Mouse (Mus musculus): ENCODE measurements around the gene Exoc4. TPM values are rescaled to one million over a fixed set of nuclear protein-coding genes. Genes with fewer than 3 reads are reported as not detected.

Gene Exoc4
- polyA plus RNA-seq, 1 experiment from 2014 or later: 40.2 TPM

DNA sequence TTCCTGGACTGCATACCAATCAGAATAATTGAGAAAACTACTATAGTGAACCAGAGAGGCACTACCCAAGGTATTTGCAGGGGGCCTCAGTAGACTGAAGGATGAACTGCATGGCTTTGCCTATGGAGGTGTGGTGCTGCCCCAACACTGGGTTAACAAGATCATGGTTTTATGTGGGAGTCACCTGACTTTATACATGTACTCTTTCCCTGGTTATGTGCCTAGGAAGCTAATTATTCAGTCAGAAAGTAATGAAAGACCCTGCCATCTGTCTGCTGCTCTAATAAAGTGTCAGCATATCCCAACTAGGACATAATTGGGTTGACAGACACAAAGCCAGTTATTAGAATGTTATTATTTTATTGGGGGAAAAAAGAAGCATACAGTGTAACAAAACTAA, 484.7 kb downstream of the Exoc4 start:
- no peak overlapping the region for H3K9ac ChIP-seq (replicated peaks; ENCODE audit: low read depth, low read length)
- H3K27me3 ChIP-seq (ENCODE audit: control insufficient read depth, insufficient read depth, low read length): no peaks in the 10 kb centered on the region
- H3K9me3 ChIP-seq (ENCODE audit: control insufficient read depth, low read depth, low read length): no peaks in the 10 kb centered on the region
- no peak overlapping the region for H3K27ac ChIP-seq (ENCODE audit: low read length)
- no peak for ATAC-seq (ENCODE audit: insufficient number of reproducible peaks, insufficient read depth, low FRiP score, low read depth)
- H3K4me1 ChIP-seq (ENCODE audit: control insufficient read depth, insufficient read depth, low read length): no peaks in the 10 kb centered on the region
- no peaks in the 10 kb centered on the region for H3K36me3 ChIP-seq (ENCODE audit: control insufficient read depth, insufficient read depth, low read length)
- H3K4me2 ChIP-seq (replicated peaks; ENCODE audit: low read depth, low read length): no peak overlapping the region
- H3K4me3 ChIP-seq (ENCODE audit: low read depth, low read length): no peak overlapping the region

DNA sequence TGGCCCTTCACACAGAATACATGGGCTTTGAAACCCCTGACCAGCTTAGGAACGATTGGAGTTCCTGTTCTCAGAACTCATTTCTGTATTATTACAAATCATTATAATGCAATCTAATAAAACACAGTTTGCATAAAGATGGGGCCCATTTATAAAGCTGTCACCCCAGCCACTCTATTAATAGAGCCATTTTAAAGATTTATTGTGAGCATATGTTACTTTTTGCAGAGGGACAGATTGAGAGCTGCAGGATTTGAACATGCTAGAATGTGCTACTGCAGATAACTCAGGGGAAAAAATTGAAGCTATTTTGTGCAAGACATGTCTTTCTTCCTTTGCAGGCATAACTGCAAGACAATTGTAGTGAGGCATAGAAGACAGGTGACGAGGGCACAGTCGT, 485.1 kb downstream of the Exoc4 start:
- Histone ChIP-seq H3K4me2 (replicated peaks; ENCODE audit: low read depth, low read length) (no peak overlapping the region), H3K27me3 (ENCODE audit: control insufficient read depth, insufficient read depth, low read length) (no peaks in the 10 kb centered on the region), H3K4me3 (ENCODE audit: low read depth, low read length) (no peak overlapping the region), H3K9me3 (ENCODE audit: control insufficient read depth, low read depth, low read length) (no peaks in the 10 kb centered on the region), H3K36me3 (ENCODE audit: control insufficient read depth, insufficient read depth, low read length) (no peaks in the 10 kb centered on the region), H3K9ac (replicated peaks; ENCODE audit: low read depth, low read length) (no peak overlapping the region), H3K4me1 (ENCODE audit: control insufficient read depth, insufficient read depth, low read length) (no peaks in the 10 kb centered on the region), H3K27ac (ENCODE audit: low read length) (no peak overlapping the region)
- 83% methylated on average over 3 of the region's 3 CpGs for WGBS
- ATAC-seq (ENCODE audit: insufficient number of reproducible peaks, insufficient read depth, low FRiP score, low read depth): no peak

DNA sequence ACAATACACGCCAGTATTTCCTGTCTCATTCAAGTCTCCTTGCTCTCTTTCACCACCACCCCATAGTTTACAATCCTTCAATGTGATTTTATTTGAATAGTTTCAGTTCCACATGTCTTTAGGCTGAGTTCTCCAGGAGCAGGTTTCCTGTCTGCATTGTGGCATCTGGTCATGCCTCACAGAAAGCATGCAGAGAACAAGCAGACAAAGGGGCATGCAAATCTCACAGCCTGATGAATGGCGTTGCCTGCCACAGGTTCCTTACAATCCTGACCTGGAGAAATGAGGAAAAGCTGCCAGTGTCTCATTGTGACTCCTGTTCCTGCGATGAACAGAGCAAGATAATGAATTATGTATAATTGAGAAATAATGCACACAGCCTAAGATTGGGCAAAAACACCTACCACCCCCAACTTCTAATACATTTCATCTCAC, 490.0 kb downstream of the Exoc4 start:
- Histone ChIP-seq H3K9ac (replicated peaks; ENCODE audit: low read depth, low read length) (no peak overlapping the region), H3K4me2 (replicated peaks; ENCODE audit: low read depth, low read length) (no peak overlapping the region), H3K27me3 (ENCODE audit: control insufficient read depth, insufficient read depth, low read length) (no peaks in the 10 kb centered on the region), H3K9me3 (ENCODE audit: control insufficient read depth, low read depth, low read length) (0 out of 2 replicates have a peak, but pooled peaks cover 5% of the 10 kb centered on the region), H3K36me3 (ENCODE audit: control insufficient read depth, insufficient read depth, low read length) (no peaks in the 10 kb centered on the region), H3K4me1 (ENCODE audit: control insufficient read depth, insufficient read depth, low read length) (no peaks in the 10 kb centered on the region), H3K27ac (ENCODE audit: low read length) (no peak overlapping the region), H3K4me3 (ENCODE audit: low read depth, low read length) (no peak overlapping the region)
- ATAC-seq (ENCODE audit: insufficient number of reproducible peaks, insufficient read depth, low FRiP score, low read depth): no peak
- WGBS: 43% methylated on average over 3 of the region's 3 CpGs

DNA sequence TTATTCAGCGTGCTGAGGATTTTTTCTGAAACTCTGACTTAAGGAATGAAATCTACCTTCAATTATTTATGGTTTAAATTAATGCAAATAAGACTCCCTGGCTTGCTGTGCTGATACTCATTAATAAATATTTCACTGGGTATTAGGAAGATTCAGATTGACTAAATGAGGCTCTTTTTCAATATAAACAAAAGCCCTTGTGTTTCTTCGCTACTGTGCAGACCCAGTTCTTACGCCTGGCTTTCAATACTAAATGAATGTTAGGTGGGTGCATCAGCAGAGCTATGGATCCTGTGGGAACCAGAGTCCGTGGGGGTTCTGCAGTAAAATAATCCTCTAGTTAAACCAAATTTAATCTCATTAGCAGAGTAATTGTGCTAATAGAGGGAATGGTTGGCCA, 490.4 kb downstream of the Exoc4 start:
- Histone ChIP-seq H3K36me3 (ENCODE audit: control insufficient read depth, insufficient read depth, low read length) (no peaks in the 10 kb centered on the region), H3K4me1 (ENCODE audit: control insufficient read depth, insufficient read depth, low read length) (no peaks in the 10 kb centered on the region), H3K4me2 (replicated peaks; ENCODE audit: low read depth, low read length) (no peak overlapping the region), H3K9me3 (ENCODE audit: control insufficient read depth, low read depth, low read length) (0 out of 2 replicates have a peak, but pooled peaks cover 5% of the 10 kb centered on the region), H3K9ac (replicated peaks; ENCODE audit: low read depth, low read length) (no peak overlapping the region), H3K27me3 (ENCODE audit: control insufficient read depth, insufficient read depth, low read length) (no peaks in the 10 kb centered on the region), H3K27ac (ENCODE audit: low read length) (no peak overlapping the region), H3K4me3 (ENCODE audit: low read depth, low read length) (no peak overlapping the region)
- no peak for ATAC-seq (ENCODE audit: insufficient number of reproducible peaks, insufficient read depth, low FRiP score, low read depth)
- 80% methylated on average over 4 of the region's 4 CpGs for WGBS

DNA sequence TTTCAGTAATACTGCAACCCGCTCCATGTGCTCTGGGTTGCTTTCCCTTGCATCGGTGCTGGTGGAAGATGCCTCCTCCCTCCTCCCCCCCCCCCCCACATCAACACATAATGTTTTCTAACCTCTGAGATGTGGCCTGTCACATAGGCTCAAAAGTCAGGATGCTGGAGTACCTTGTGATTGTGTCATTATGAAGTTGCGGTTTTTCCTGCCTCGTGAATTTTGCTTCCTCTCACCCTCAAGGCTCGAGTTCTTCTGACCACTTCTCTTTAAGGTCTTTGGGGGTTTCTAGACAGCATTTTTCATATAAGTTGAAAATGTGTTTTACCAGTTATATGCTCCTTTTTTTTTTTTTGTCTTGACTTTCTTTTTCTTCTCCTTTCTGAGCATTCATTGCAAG, 507.1 kb downstream of the Exoc4 start:
- no peak overlapping the region for H3K4me3 ChIP-seq (ENCODE audit: low read depth, low read length)
- 84% methylated on average over 5 of the region's 5 CpGs for WGBS
- ATAC-seq (ENCODE audit: insufficient number of reproducible peaks, insufficient read depth, low FRiP score, low read depth): no peak
- no peaks in the 10 kb centered on the region for H3K4me1 ChIP-seq (ENCODE audit: control insufficient read depth, insufficient read depth, low read length)
- no peaks in the 10 kb centered on the region for H3K9me3 ChIP-seq (ENCODE audit: control insufficient read depth, low read depth, low read length)
- no peaks in the 10 kb centered on the region for H3K36me3 ChIP-seq (ENCODE audit: control insufficient read depth, insufficient read depth, low read length)
- no peaks in the 10 kb centered on the region for H3K27me3 ChIP-seq (ENCODE audit: control insufficient read depth, insufficient read depth, low read length)
- H3K9ac ChIP-seq (replicated peaks; ENCODE audit: low read depth, low read length): no peak overlapping the region
- H3K27ac ChIP-seq (ENCODE audit: low read length): no peak overlapping the region
- H3K4me2 ChIP-seq (replicated peaks; ENCODE audit: low read depth, low read length): no peak overlapping the region

DNA sequence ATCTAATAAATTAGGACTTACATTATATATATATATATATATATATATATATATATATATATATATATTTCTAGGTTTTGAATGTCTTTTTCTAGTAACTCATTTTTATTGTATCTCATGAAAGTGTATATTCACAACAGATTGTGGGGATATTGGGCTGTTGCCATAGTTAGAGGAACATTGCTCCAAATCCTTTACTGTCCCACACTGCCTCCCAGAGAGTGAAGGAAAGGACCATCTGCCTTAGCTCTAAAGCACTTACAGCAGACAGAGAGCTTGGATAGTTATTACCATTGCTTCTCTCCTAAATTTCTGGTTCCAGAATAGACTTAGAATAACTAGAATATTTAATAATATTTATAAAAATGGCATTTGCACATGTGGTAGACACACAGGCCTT, 512.7 kb downstream of the Exoc4 start:
- H3K27me3 ChIP-seq (ENCODE audit: control insufficient read depth, insufficient read depth, low read length): no peaks in the 10 kb centered on the region
- no peak overlapping the region for H3K4me2 ChIP-seq (replicated peaks; ENCODE audit: low read depth, low read length)
- no peak for ATAC-seq (ENCODE audit: insufficient number of reproducible peaks, insufficient read depth, low FRiP score, low read depth)
- no peaks in the 10 kb centered on the region for H3K9me3 ChIP-seq (ENCODE audit: control insufficient read depth, low read depth, low read length)
- no peak overlapping the region for H3K27ac ChIP-seq (ENCODE audit: low read length)
- no peaks in the 10 kb centered on the region for H3K4me1 ChIP-seq (ENCODE audit: control insufficient read depth, insufficient read depth, low read length)
- no peaks in the 10 kb centered on the region for H3K36me3 ChIP-seq (ENCODE audit: control insufficient read depth, insufficient read depth, low read length)
- no peak overlapping the region for H3K4me3 ChIP-seq (ENCODE audit: low read depth, low read length)
- no peak overlapping the region for H3K9ac ChIP-seq (replicated peaks; ENCODE audit: low read depth, low read length)

DNA sequence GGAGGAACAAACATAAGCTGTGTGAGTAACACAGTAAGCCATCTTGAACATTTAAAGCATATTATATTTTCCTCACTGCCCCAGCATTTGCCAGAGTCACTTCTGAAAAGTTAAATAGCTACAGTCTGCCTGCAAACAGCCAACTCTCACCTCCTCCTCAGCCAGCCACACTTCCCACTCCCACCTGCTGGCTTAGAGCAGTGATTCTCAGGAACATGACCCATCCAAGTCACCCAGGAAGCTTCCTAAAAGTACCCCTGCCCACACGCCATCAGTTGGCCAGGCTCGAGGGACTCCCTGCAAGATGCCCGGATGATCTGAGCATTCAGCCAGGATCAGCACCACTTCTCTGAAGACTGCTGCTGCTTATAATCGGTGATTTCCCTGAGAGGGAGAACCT, 514.4 kb downstream of the Exoc4 start:
- Histone ChIP-seq H3K27me3 (ENCODE audit: control insufficient read depth, insufficient read depth, low read length) (no peaks in the 10 kb centered on the region), H3K27ac (ENCODE audit: low read length) (no peak overlapping the region), H3K4me2 (replicated peaks; ENCODE audit: low read depth, low read length) (no peak overlapping the region), H3K4me3 (ENCODE audit: low read depth, low read length) (no peak overlapping the region), H3K9me3 (ENCODE audit: control insufficient read depth, low read depth, low read length) (no peaks in the 10 kb centered on the region), H3K9ac (replicated peaks; ENCODE audit: low read depth, low read length) (no peak overlapping the region), H3K36me3 (ENCODE audit: control insufficient read depth, insufficient read depth, low read length) (no peaks in the 10 kb centered on the region), H3K4me1 (ENCODE audit: control insufficient read depth, insufficient read depth, low read length) (no peaks in the 10 kb centered on the region)
- no peak for ATAC-seq (ENCODE audit: insufficient number of reproducible peaks, insufficient read depth, low FRiP score, low read depth)
- 83% methylated on average over 4 of the region's 4 CpGs for WGBS

DNA sequence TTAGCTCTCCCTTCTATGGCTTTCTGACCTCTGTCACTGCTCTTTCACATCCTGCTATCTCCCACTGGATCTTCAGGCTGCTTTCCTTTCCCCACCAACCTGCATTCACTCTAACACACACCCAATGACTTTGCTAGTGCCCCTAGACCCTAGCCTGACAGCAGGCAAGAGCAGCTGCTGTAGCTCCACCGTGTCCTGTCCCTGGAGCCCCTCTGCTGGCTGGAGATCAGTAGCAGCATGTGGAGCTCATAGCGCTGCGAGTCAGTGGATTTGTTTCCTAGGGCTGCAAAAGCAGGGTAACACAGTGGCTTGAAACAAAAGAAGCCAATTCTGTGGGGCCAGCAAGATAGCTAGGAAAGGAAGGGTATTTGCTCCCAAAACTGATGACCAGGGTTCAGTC, 515.1 kb downstream of the Exoc4 start:
- no peak overlapping the region for H3K4me3 ChIP-seq (ENCODE audit: low read depth, low read length)
- ATAC-seq (ENCODE audit: insufficient number of reproducible peaks, insufficient read depth, low FRiP score, low read depth): no peak
- H3K4me1 ChIP-seq (ENCODE audit: control insufficient read depth, insufficient read depth, low read length): no peaks in the 10 kb centered on the region
- no peak overlapping the region for H3K27ac ChIP-seq (ENCODE audit: low read length)
- no peak overlapping the region for H3K9ac ChIP-seq (replicated peaks; ENCODE audit: low read depth, low read length)
- no peak overlapping the region for H3K4me2 ChIP-seq (replicated peaks; ENCODE audit: low read depth, low read length)
- H3K27me3 ChIP-seq (ENCODE audit: control insufficient read depth, insufficient read depth, low read length): no peaks in the 10 kb centered on the region
- no peaks in the 10 kb centered on the region for H3K9me3 ChIP-seq (ENCODE audit: control insufficient read depth, low read depth, low read length)
- H3K36me3 ChIP-seq (ENCODE audit: control insufficient read depth, insufficient read depth, low read length): no peaks in the 10 kb centered on the region
- 48% methylated on average over 3 of the region's 3 CpGs for WGBS

DNA sequence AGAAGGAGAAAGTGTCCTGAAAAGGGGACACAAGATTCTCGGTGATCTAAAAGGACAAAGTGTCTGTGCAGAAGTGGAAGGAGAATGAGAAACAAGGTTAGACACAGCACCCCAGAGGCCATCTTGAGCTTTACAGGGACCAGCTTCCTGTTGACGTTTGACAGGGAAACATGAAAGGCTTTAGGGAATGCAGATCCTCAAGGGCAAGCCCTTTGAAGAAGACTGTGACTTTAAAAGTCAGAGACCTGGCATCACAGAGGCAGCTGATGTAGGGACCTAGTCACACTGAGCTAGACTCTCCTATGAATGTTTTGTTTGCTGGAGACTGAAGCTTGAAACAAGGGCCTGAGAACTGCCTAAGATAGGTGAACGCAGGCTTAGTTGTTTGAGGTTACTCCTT, 520.4 kb downstream of the Exoc4 start:
- Histone ChIP-seq H3K9ac (replicated peaks; ENCODE audit: low read depth, low read length) (no peak overlapping the region), H3K27me3 (ENCODE audit: control insufficient read depth, insufficient read depth, low read length) (no peaks in the 10 kb centered on the region), H3K4me3 (ENCODE audit: low read depth, low read length) (no peak overlapping the region), H3K4me2 (replicated peaks; ENCODE audit: low read depth, low read length) (no peak overlapping the region), H3K36me3 (ENCODE audit: control insufficient read depth, insufficient read depth, low read length) (no peaks in the 10 kb centered on the region), H3K4me1 (ENCODE audit: control insufficient read depth, insufficient read depth, low read length) (no peaks in the 10 kb centered on the region), H3K27ac (ENCODE audit: low read length) (no peak overlapping the region), H3K9me3 (ENCODE audit: control insufficient read depth, low read depth, low read length) (no peaks in the 10 kb centered on the region)
- no peak for ATAC-seq (ENCODE audit: insufficient number of reproducible peaks, insufficient read depth, low FRiP score, low read depth)
- WGBS: 48% methylated on average over 3 of the region's 3 CpGs
